Mouse (Mus musculus): ENCODE data around the gene Inca1. TPM values are rescaled to one million over a fixed set of nuclear protein-coding genes. Genes with fewer than 3 reads are reported as not detected.

The Inca1 gene
- polyA plus RNA-seq, 1 experiment from 2014 or later, result 0.95 TPM

GRCm38 (mm10) chr11:70660571-70660970 lies 39.4 kb downstream of the Inca1 start:
- H3K9ac ChIP-seq (replicated peaks; ENCODE audit: low read length), result no peak overlapping the region
- H3K27me3 ChIP-seq (ENCODE audit: control insufficient read depth, insufficient read depth, low read length), result no peaks in the 10 kb centered on the region
- no peak overlapping the region for H3K4me3 ChIP-seq (replicated peaks; ENCODE audit: low read depth, low read length)
- no peak overlapping the region for H3K27ac ChIP-seq (replicated peaks; ENCODE audit: low read depth, low read length)
- H3K36me3 ChIP-seq (ENCODE audit: control insufficient read depth, insufficient read depth, low read length), result peaks cover 43% of the 10 kb centered on the region
- DNase-seq (no peak), ATAC-seq (ENCODE audit: low FRiP score, low TSS enrichment) (no peak)
- H3K4me2 ChIP-seq (ENCODE audit: low read length), result no peak overlapping the region
- H3K9me3 ChIP-seq (ENCODE audit: control insufficient read depth, low read length), result no peaks in the 10 kb centered on the region
- peaks cover 9% of the 10 kb centered on the region for H3K4me1 ChIP-seq (ENCODE audit: control insufficient read depth, insufficient read depth, low read length)
- WGBS, result 92% methylated on average over 8 of the region's 8 CpGs

GRCm38 (mm10) chr11:70658942-70659341 lies 41.0 kb downstream of the Inca1 start:
- Histone ChIP-seq H3K9ac (replicated peaks; ENCODE audit: low read length) (no peak overlapping the region), H3K36me3 (ENCODE audit: control insufficient read depth, insufficient read depth, low read length) (peaks cover 26% of the 10 kb centered on the region), H3K4me3 (replicated peaks; ENCODE audit: low read depth, low read length) (no peak overlapping the region), H3K4me2 (ENCODE audit: low read length) (no peak overlapping the region), H3K27me3 (ENCODE audit: control insufficient read depth, insufficient read depth, low read length) (no peaks in the 10 kb centered on the region), H3K27ac (replicated peaks; ENCODE audit: low read depth, low read length) (no peak overlapping the region), H3K9me3 (ENCODE audit: control insufficient read depth, low read length) (no peaks in the 10 kb centered on the region), H3K4me1 (ENCODE audit: control insufficient read depth, insufficient read depth, low read length) (peaks cover 14% of the 10 kb centered on the region)
- WGBS, result 86% methylated on average over 8 of the region's 8 CpGs
- ATAC-seq (ENCODE audit: low FRiP score, low TSS enrichment) (no peak), DNase-seq (no peak)

GRCm38 (mm10) chr11:70658521-70658920 lies 41.4 kb downstream of the Inca1 start:
- Histone ChIP-seq H3K4me1 (ENCODE audit: control insufficient read depth, insufficient read depth, low read length) (peaks cover 14% of the 10 kb centered on the region), H3K9ac (replicated peaks; ENCODE audit: low read length) (no peak overlapping the region), H3K27me3 (ENCODE audit: control insufficient read depth, insufficient read depth, low read length) (no peaks in the 10 kb centered on the region), H3K27ac (replicated peaks; ENCODE audit: low read depth, low read length) (no peak overlapping the region), H3K9me3 (ENCODE audit: control insufficient read depth, low read length) (no peaks in the 10 kb centered on the region), H3K4me2 (ENCODE audit: low read length) (no peak overlapping the region), H3K4me3 (replicated peaks; ENCODE audit: low read depth, low read length) (no peak overlapping the region), H3K36me3 (ENCODE audit: control insufficient read depth, insufficient read depth, low read length) (peaks cover 22% of the 10 kb centered on the region; the same call in 1 of the 2 replicates)
- no peak for ATAC-seq (ENCODE audit: low FRiP score, low TSS enrichment)
- WGBS, result 90% methylated on average over 5 of the region's 5 CpGs
- no peak for DNase-seq

GRCm38 (mm10) chr11:70657991-70658390 lies 42.0 kb downstream of the Inca1 start:
- Histone ChIP-seq H3K4me1 (ENCODE audit: control insufficient read depth, insufficient read depth, low read length) (peaks cover 17% of the 10 kb centered on the region), H3K4me3 (replicated peaks; ENCODE audit: low read depth, low read length) (no peak overlapping the region), H3K4me2 (ENCODE audit: low read length) (no peak overlapping the region), H3K36me3 (ENCODE audit: control insufficient read depth, insufficient read depth, low read length) (peaks cover 18% of the 10 kb centered on the region; the same call in 1 of the 2 replicates), H3K9ac (replicated peaks; ENCODE audit: low read length) (0 out of 2 replicates have a peak overlapping the region, but pooled peaks have one; percentile 6), H3K27me3 (ENCODE audit: control insufficient read depth, insufficient read depth, low read length) (no peaks in the 10 kb centered on the region), H3K9me3 (ENCODE audit: control insufficient read depth, low read length) (no peaks in the 10 kb centered on the region), H3K27ac (replicated peaks; ENCODE audit: low read depth, low read length) (no peak overlapping the region)
- DNase-seq (no peak), ATAC-seq (ENCODE audit: low FRiP score, low TSS enrichment) (no peak)
- 70% methylated on average over 9 of the region's 9 CpGs for WGBS

- peaks cover 21% of the 10 kb centered on the region for H3K4me1 ChIP-seq (ENCODE audit: control insufficient read depth, insufficient read depth, low read length)
Measured at GRCm38 (mm10) chr11:70657573-70657972, 42.4 kb downstream of the Inca1 start.

GRCm38 (mm10) chr11:70656964-70657363 lies 43.0 kb downstream of the Inca1 start, which contains the start of gene Eno3:
TSS of gene Eno3 (plus strand) at chr11:70657202.
- Histone ChIP-seq H3K4me2 (ENCODE audit: low read length) (peak within 1 kb of the TSS; percentile 86), H3K4me3 (replicated peaks; ENCODE audit: low read depth, low read length) (peak within 1 kb of the TSS; percentile 99), H3K9me3 (ENCODE audit: control insufficient read depth, low read length) (no peaks in the 10 kb centered on the region), H3K9ac (replicated peaks; ENCODE audit: low read length) (peak within 1 kb of the TSS; percentile 97; the same call in 1 of the 2 replicates), H3K27me3 (ENCODE audit: control insufficient read depth, insufficient read depth, low read length) (no peaks in the 10 kb centered on the region), H3K4me1 (ENCODE audit: control insufficient read depth, insufficient read depth, low read length) (peaks cover 27% of the 10 kb centered on the region), H3K36me3 (ENCODE audit: control insufficient read depth, insufficient read depth, low read length) (peaks cover 18% of the 10 kb centered on the region), H3K27ac (replicated peaks; ENCODE audit: low read depth, low read length) (0 out of 2 replicates have a peak within 1 kb of the TSS, but pooled peaks have one; percentile 42)
- DNase-seq (no peak), ATAC-seq (ENCODE audit: low FRiP score, low TSS enrichment) (no peak)
- 13% methylated on average over 3 of the region's 3 CpGs for WGBS

More at GRCm38 (mm10) chr11:70657573-70657972, 42.4 kb downstream of the Inca1 start:
- no peaks in the 10 kb centered on the region for H3K27me3 ChIP-seq (ENCODE audit: control insufficient read depth, insufficient read depth, low read length)
- no peaks in the 10 kb centered on the region for H3K9me3 ChIP-seq (ENCODE audit: control insufficient read depth, low read length)
- peaks cover 18% of the 10 kb centered on the region; the same call in 1 of the 2 replicates for H3K36me3 ChIP-seq (ENCODE audit: control insufficient read depth, insufficient read depth, low read length)
- H3K4me3 ChIP-seq (replicated peaks; ENCODE audit: low read depth, low read length), result no peak overlapping the region
- H3K9ac ChIP-seq (replicated peaks; ENCODE audit: low read length), result no peak overlapping the region
- no peak overlapping the region for H3K27ac ChIP-seq (replicated peaks; ENCODE audit: low read depth, low read length)
- H3K4me2 ChIP-seq (ENCODE audit: low read length), result no peak overlapping the region
- DNase-seq (no peak), ATAC-seq (ENCODE audit: low FRiP score, low TSS enrichment) (no peak)
- 57% methylated on average over 6 of the region's 6 CpGs for WGBS

- no peak for ATAC-seq (ENCODE audit: low FRiP score, low TSS enrichment)
- Histone ChIP-seq H3K9ac (replicated peaks; ENCODE audit: low read length) (peak overlapping the region; percentile 97; the same call in 1 of the 2 replicates), H3K27ac (replicated peaks; ENCODE audit: low read depth, low read length) (no peak overlapping the region), H3K9me3 (ENCODE audit: control insufficient read depth, low read length) (no peaks in the 10 kb centered on the region), H3K4me3 (replicated peaks; ENCODE audit: low read depth, low read length) (peak overlapping the region; percentile 99), H3K27me3 (ENCODE audit: control insufficient read depth, insufficient read depth, low read length) (no peaks in the 10 kb centered on the region), H3K36me3 (ENCODE audit: control insufficient read depth, insufficient read depth, low read length) (peaks cover 20% of the 10 kb centered on the region), H3K4me1 (ENCODE audit: control insufficient read depth, insufficient read depth, low read length) (peaks cover 28% of the 10 kb centered on the region), H3K4me2 (ENCODE audit: low read length) (peak overlapping the region; percentile 86)
- WGBS, result 3% methylated on average over 16 of the region's 16 CpGs
- DNase-seq, result peak; percentile 32
Measured at GRCm38 (mm10) chr11:70656456-70656927, 43.5 kb downstream of the Inca1 start.

GRCm38 (mm10) chr11:70655571-70656455 lies 44.1 kb downstream of the Inca1 start:
- H3K27me3 ChIP-seq (ENCODE audit: control insufficient read depth, insufficient read depth, low read length), result no peaks in the 10 kb centered on the region
- H3K36me3 ChIP-seq (ENCODE audit: control insufficient read depth, insufficient read depth, low read length), result peaks cover 26% of the 10 kb centered on the region
- peak overlapping the region; percentile 86 for H3K4me2 ChIP-seq (ENCODE audit: low read length)
- ATAC-seq (ENCODE audit: low FRiP score, low TSS enrichment), result no peak
- peak overlapping the region; percentile 99 for H3K4me3 ChIP-seq (replicated peaks; ENCODE audit: low read depth, low read length)
- peak overlapping the region; percentile 42; the same call in 1 of the 2 replicates for H3K27ac ChIP-seq (replicated peaks; ENCODE audit: low read depth, low read length)
- under 1% methylated on average over 61 of the region's 61 CpGs for WGBS
- H3K9ac ChIP-seq (replicated peaks; ENCODE audit: low read length), result peak overlapping the region; percentile 97
- DNase-seq, result peak; percentile 57
- H3K4me1 ChIP-seq (ENCODE audit: control insufficient read depth, insufficient read depth, low read length), result peaks cover 28% of the 10 kb centered on the region
- no peaks in the 10 kb centered on the region for H3K9me3 ChIP-seq (ENCODE audit: control insufficient read depth, low read length)

All from midbrain, embryonic 14.5 days (tissue).